ENCODE assay signal across 40 mouse cellular contexts in genomic region chr16:32778956-32779355, GRCm38 (mm10). TPM values are rescaled to one million over a fixed set of nuclear protein-coding genes. Genes with fewer than 3 reads are reported as not detected.
DNase-seq lines count a peak whose midpoint lies in the region; ATAC-seq and TF ChIP-seq lines count a peak whose summit lies in the region.
"Had no signal": no experiment of that assay in that cellular context is flagged by ENCODE, and none has a peak within 500 bp of the region (broad histone marks: within the 10 kb centered on the region; RNA-seq: fewer than 3 reads in every experiment).

No protein-coding gene starts in this region.

- DNase-seq in frontal cortex, postnatal 36 days (ENCODE audit: low spot score in 2 of 2) = no peak
- peak; percentile 74 for DNase-seq in midbrain, embryonic 11.5 days (ENCODE audit: low spot score, missing footprints)
- no peak for DNase-seq in midbrain, postnatal 0 days (ENCODE audit: low spot score)
- DNase-seq in brain, adult 2 months (ENCODE audit: low read depth, low spot score) = peak; percentile 57
- DNase-seq in cerebellum, postnatal 36 days = peak; percentile 10 to 11
- no peak for DNase-seq in testis, postnatal 10 days (ENCODE audit: low spot score)
- DNase-seq: adrenal gland, postnatal 14 days; gastrocnemius, postnatal 10 days; kidney, adult 18-20 months; kidney, postnatal 36 days; lung, postnatal 36 days; right cerebral cortex, adult 18-20 months; spleen, adult 18-20 months; thymus, adult 2 months; thymus, postnatal 36 days had no signal

- no peak for TF ChIP-seq CTCF in midbrain, postnatal 0 days (IDR thresholded peaks at IDR 0.05)

- 0 out of 2 replicates have a peak, but pooled peaks cover 2% of the 10 kb centered on the region for H3K4me1 ChIP-seq in midbrain, embryonic 11.5 days (ENCODE audit: control insufficient read depth, insufficient read depth, low read length)
- H3K4me1 ChIP-seq in midbrain, postnatal 0 days (ENCODE audit: insufficient read depth, low read length) = no peaks in the 10 kb centered on the region
- H3K4me1 ChIP-seq: embryonic facial prominence, embryonic 13.5 days; limb, embryonic 13.5 days; lung, embryonic 15.5 days; neural tube, embryonic 15.5 days had no signal

- ATAC-seq in frontal cortex, adult (ENCODE audit: low TSS enrichment) = peak; percentile 13; the same call in 1 of the 2 replicates
- ATAC-seq in midbrain, embryonic 11.5 days (ENCODE audit: low FRiP score) = no peak
- no peak for ATAC-seq in midbrain, postnatal 0 days (ENCODE audit: low FRiP score)
- ATAC-seq: forebrain, embryonic 15.5 days; hindbrain, embryonic 16.5 days; midbrain, embryonic 13.5 days; Patski had no signal

- H3K27me3 ChIP-seq in midbrain, embryonic 11.5 days (ENCODE audit: control insufficient read depth, insufficient read depth, low read length) = no peaks in the 10 kb centered on the region
- H3K27me3 ChIP-seq in midbrain, postnatal 0 days (ENCODE audit: insufficient read depth, low read length) = no peaks in the 10 kb centered on the region
- H3K27me3 ChIP-seq: embryonic facial prominence, embryonic 13.5 days; forebrain, embryonic 15.5 days; lung, embryonic 15.5 days; midbrain, embryonic 13.5 days; neural tube, embryonic 15.5 days; Patski had no signal

- no peaks in the 10 kb centered on the region for H3K9me3 ChIP-seq in midbrain, embryonic 11.5 days (ENCODE audit: control insufficient read depth, low read length)
- H3K9me3 ChIP-seq in midbrain, postnatal 0 days (ENCODE audit: low read length) = no peaks in the 10 kb centered on the region
- H3K9me3 ChIP-seq: embryonic facial prominence, embryonic 13.5 days; forebrain, embryonic 10.5 days; forebrain, embryonic 15.5 days; G1E; heart, embryonic 10.5 days; limb, embryonic 13.5 days; lung, embryonic 15.5 days; midbrain, embryonic 13.5 days; neural tube, embryonic 15.5 days had no signal

- H3K9ac ChIP-seq in midbrain, embryonic 11.5 days (ENCODE audit: low read length) = no peak overlapping the region
- no peak overlapping the region for H3K9ac ChIP-seq in midbrain, postnatal 0 days (replicated peaks; ENCODE audit: low read length, poor library complexity, severe bottlenecking)
- H3K9ac ChIP-seq: embryonic facial prominence, embryonic 13.5 days; forebrain, embryonic 15.5 days; limb, embryonic 13.5 days; lung, embryonic 15.5 days; midbrain, embryonic 13.5 days; neural tube, embryonic 15.5 days had no signal

- no peaks in the 10 kb centered on the region for H3K36me3 ChIP-seq in midbrain, embryonic 11.5 days (ENCODE audit: control insufficient read depth, insufficient read depth, low read length)
- no peaks in the 10 kb centered on the region for H3K36me3 ChIP-seq in midbrain, postnatal 0 days (ENCODE audit: insufficient read depth, low read length)
- H3K36me3 ChIP-seq: embryonic facial prominence, embryonic 13.5 days; forebrain, embryonic 10.5 days; forebrain, embryonic 15.5 days; G1E; heart, embryonic 10.5 days; limb, embryonic 13.5 days; lung, embryonic 15.5 days; midbrain, embryonic 13.5 days; neural tube, embryonic 15.5 days had no signal

- no peak overlapping the region for H3K4me2 ChIP-seq in midbrain, embryonic 11.5 days
- no peak overlapping the region for H3K4me2 ChIP-seq in midbrain, postnatal 0 days (ENCODE audit: low read depth, low read length, poor library complexity, severe bottlenecking)
- H3K4me2 ChIP-seq: embryonic facial prominence, embryonic 13.5 days; forebrain, embryonic 15.5 days; limb, embryonic 13.5 days; liver, embryonic 11.5 days; lung, embryonic 15.5 days; midbrain, embryonic 13.5 days; neural tube, embryonic 15.5 days had no signal

- 62% methylated on average over 8 of the region's 8 CpGs for WGBS in midbrain, embryonic 11.5 days
- WGBS in midbrain, postnatal 0 days = 66% methylated on average over 8 of the region's 8 CpGs

- H3K4me3 ChIP-seq in midbrain, embryonic 11.5 days (ENCODE audit: low read depth, low read length) = no peak overlapping the region
- H3K4me3 ChIP-seq in midbrain, postnatal 0 days (ENCODE audit: low read depth, low read length) = no peak overlapping the region
- H3K4me3 ChIP-seq: embryonic facial prominence, embryonic 13.5 days; forebrain, embryonic 10.5 days; forebrain, embryonic 15.5 days; heart, embryonic 10.5 days; limb, embryonic 13.5 days; lung, embryonic 15.5 days; midbrain, embryonic 13.5 days; neural tube, embryonic 15.5 days had no signal

- H3K27ac ChIP-seq in midbrain, embryonic 11.5 days (ENCODE audit: low read depth, low read length) = no peak overlapping the region
- no peak overlapping the region for H3K27ac ChIP-seq in midbrain, postnatal 0 days (ENCODE audit: low read depth, low read length)
- H3K27ac ChIP-seq: embryonic facial prominence, embryonic 13.5 days; forebrain, embryonic 10.5 days; forebrain, embryonic 15.5 days; heart, embryonic 10.5 days; limb, embryonic 13.5 days; lung, embryonic 15.5 days; midbrain, embryonic 13.5 days; neural tube, embryonic 15.5 days had no signal

RNA-seq across cellular contexts. Expression of gene Muc20, which starts 18.3 kb away (rescaled TPM):
- not detected in 2 replicates for polyA plus RNA-seq in midbrain, embryonic 11.5 days (2014; fragmentation: Nextera tagmentation; extraction: Ambion mirVana)
- total RNA-seq in midbrain, postnatal 0 days (2014; rRNA removed) = 0.09 and 0.22 TPM in 2 replicates
- 0.07 TPM in 1 of 2 replicates, not detected in the other for polyA plus RNA-seq in midbrain, postnatal 0 days (2015; fragmentation: Nextera tagmentation; extraction: Ambion mirVana)
- total RNA-seq: common myeloid progenitor, adult 5-6 weeks; granulocyte monocyte progenitor cell, adult 5-6 weeks; hematopoietic stem cell, adult 5-6 weeks; layer of hippocampus, postnatal 25 days; left cerebral cortex, adult 8-10 months; left cerebral cortex, postnatal 36 days had no signal
- polyA plus RNA-seq: embryonic facial prominence, embryonic 13.5 days; forebrain, embryonic 10.5 days; forebrain, embryonic 15.5 days; G1E; heart, postnatal 0 days; hindbrain, embryonic 16.5 days; limb, embryonic 13.5 days; liver, embryonic 11.5 days; liver, embryonic 16.5 days; midbrain, embryonic 13.5 days; neural tube, embryonic 15.5 days had no signal

RNA-seq across cellular contexts. Expression of gene Smbd1, which starts 31.3 kb away (rescaled TPM):
- not detected in 2 replicates for polyA plus RNA-seq in midbrain, embryonic 11.5 days (2014; fragmentation: Nextera tagmentation; extraction: Ambion mirVana)
- not detected in 2 replicates for total RNA-seq in midbrain, postnatal 0 days (2014; rRNA removed)
- polyA plus RNA-seq in midbrain, postnatal 0 days (2015; fragmentation: Nextera tagmentation; extraction: Ambion mirVana) = not detected in 2 replicates
- total RNA-seq: adrenal gland, postnatal 14 days; common myeloid progenitor, adult 5-6 weeks; G1E; gastrocnemius, postnatal 10 days; granulocyte monocyte progenitor cell, adult 5-6 weeks; hematopoietic stem cell, adult 5-6 weeks; layer of hippocampus, adult 8-10 months; layer of hippocampus, postnatal 25 days; left cerebral cortex, adult 8-10 months; left cerebral cortex, postnatal 36 days; megakaryocyte, adult 5-6 weeks had no signal
- polyA plus RNA-seq: embryonic facial prominence, embryonic 13.5 days; forebrain, embryonic 10.5 days; forebrain, embryonic 15.5 days; G1E; heart, embryonic 10.5 days; heart, postnatal 0 days; hindbrain, embryonic 16.5 days; intestine, embryonic 14.5 days; kidney, embryonic 16.5 days; limb, embryonic 13.5 days; liver, embryonic 11.5 days; liver, embryonic 16.5 days; lung, embryonic 15.5 days; midbrain, embryonic 13.5 days; neural tube, embryonic 15.5 days; Patski had no signal

RNA-seq across cellular contexts. Expression of gene Muc4, which starts 43.3 kb away (rescaled TPM):
- 0.19 and 0.29 TPM in 2 replicates for polyA plus RNA-seq in midbrain, embryonic 11.5 days (2014; fragmentation: Nextera tagmentation; extraction: Ambion mirVana)
- total RNA-seq in midbrain, postnatal 0 days (2014; rRNA removed) = 0.05 TPM in 1 of 2 replicates, not detected in the other
- polyA plus RNA-seq in midbrain, postnatal 0 days (2015; fragmentation: Nextera tagmentation; extraction: Ambion mirVana) = not detected in 2 replicates
- total RNA-seq: adrenal gland, postnatal 14 days; common myeloid progenitor, adult 5-6 weeks; granulocyte monocyte progenitor cell, adult 5-6 weeks; hematopoietic stem cell, adult 5-6 weeks; layer of hippocampus, adult 8-10 months; layer of hippocampus, postnatal 25 days; left cerebral cortex, postnatal 36 days; megakaryocyte, adult 5-6 weeks had no signal
- polyA plus RNA-seq: forebrain, embryonic 15.5 days; G1E; heart, postnatal 0 days; hindbrain, embryonic 16.5 days; limb, embryonic 13.5 days; midbrain, embryonic 13.5 days; Patski had no signal

Comparison
In these comparisons a context has a peak if more than half of its experiments do, and no peak if none do; other contexts are left out.
1. DNase-seq: peak in midbrain, embryonic 11.5 days (single experiment), brain, adult 2 months (single experiment) and cerebellum, postnatal 36 days (2 of 2); none in frontal cortex, postnatal 36 days (0 of 2), midbrain, postnatal 0 days (single experiment) and testis, postnatal 10 days (single experiment).